Mouse (Mus musculus) 416B (cell line): ENCODE results near the gene Ncoa3.

Source experiments
- DNase-seq: peaks from one replicate; pipeline ENCODE4 v3.0.0; 2011; ENCODE audit warnings: low read depth

The Ncoa3 gene

GRCm38 (mm10) chr2:166102893-166103292 is 110.5 kb downstream of the Ncoa3 start:
- no peak for DNase-seq

GRCm38 (mm10) chr2:166105911-166106310 is 113.5 kb downstream of the Ncoa3 start:
- DNase-seq: no peak

GRCm38 (mm10) chr2:166106631-166107030 is 114.2 kb downstream of the Ncoa3 start:
- DNase-seq: no peak

DNA sequence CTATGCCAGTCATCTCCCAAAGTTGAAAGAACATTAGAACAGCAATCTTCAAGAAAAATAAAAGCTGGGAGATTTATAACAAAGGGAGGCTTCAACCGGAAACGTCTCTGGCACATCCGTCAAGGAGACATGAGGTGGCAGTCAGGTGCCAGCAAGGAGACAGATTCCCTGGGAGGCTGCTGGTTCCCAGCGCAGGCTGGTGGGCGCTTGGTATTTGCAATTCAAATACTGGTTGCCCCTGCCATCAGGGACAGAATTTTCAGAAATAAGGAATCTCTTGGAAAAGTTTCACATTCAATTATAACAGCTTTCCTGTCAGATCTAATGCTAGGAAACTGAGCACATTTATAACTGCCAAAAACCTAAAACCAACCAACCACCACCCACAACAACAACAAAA is 115.5 kb downstream of the Ncoa3 start:
- no peak for DNase-seq

DNA sequence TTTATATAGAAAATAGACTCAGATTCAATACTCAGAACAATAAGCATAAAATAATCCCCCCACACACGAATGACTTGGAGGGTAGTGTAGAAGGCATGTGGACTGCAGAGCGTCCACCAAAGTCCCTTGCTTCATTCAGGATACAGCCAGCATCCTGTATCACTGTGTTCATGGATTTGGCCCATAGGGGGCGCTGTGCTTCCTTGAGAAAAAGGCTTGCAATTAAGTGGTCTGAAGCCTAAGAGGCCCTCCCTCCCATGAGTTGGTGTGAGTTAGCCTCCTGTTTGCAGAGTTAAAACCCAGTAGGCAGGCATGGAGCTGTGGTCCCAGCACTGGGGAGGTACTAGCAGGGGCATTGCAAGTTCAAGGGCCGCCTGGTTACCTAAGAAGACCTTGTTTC is 115.9 kb downstream of the Ncoa3 start:
- DNase-seq: peak; percentile 81

- no peak for DNase-seq
Measured at GRCm38 (mm10) chr2:166110764-166111163, 118.3 kb downstream of the Ncoa3 start.

DNA sequence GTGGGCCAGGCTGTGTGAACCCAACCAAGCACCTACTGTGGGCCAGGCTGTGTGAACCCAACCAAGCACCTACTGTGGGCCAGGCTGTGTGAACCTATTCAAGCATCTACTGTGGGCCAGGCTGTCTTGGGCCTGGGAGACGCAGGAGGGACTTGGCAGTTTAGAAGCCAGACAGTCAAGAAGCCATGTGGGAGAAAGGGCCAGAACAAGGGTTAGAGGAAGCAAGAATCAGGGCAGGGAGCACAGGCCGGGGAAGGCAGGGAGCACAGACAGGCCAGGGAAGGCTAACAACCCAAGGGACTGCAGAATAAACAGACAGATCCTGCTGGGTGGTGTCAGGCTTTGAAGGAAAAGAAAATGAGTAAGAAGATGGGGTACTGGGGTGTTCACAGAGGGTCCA is 118.8 kb downstream of the Ncoa3 start:
- no peak for DNase-seq

GRCm38 (mm10) chr2:166111831-166112250 is 119.4 kb downstream of the Ncoa3 start:
- no peak for DNase-seq

DNA sequence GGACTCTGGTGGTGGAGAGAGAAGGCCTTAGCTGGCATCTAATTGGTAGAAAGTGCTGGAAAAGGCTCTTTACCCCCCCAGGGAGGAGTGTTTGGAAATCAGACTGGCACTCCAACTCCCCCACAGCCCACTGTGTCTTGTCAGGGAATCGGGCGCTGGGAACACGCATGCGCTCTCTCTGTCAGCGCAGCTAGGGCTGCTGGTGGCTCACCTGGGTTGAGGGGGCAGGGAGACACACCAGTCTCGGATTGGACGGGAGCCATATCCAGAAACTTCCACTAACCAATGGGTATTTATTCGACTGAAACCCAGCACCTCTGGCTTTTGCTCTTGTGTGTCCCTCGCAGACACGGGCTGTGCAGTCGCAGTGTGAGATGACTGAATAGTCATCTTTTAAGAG is 120.5 kb downstream of the Ncoa3 start:
- no peak for DNase-seq

- peak; percentile 34 for DNase-seq
Measured at GRCm38 (mm10) chr2:166115571-166116277, 123.3 kb downstream of the Ncoa3 start.

DNA sequence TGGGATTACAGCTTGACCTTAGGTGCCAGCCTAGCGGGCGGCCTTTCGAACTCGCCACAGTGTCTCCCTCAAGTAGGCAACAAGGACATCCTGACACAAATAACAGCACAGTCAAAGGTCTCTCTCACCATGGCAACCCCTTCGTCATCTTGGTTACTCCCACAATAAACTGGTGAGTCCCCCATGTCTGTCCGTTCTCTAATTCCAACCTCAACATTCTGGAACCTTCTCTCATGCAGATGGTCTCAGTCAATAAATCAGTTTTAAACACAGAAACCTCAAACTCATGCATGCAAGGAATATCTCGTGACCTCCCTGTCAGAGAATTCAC is 123.8 kb downstream of the Ncoa3 start:
- DNase-seq: no peak

GRCm38 (mm10) chr2:166116704-166117103 is 124.3 kb downstream of the Ncoa3 start:
- no peak for DNase-seq

- DNase-seq: no peak
Measured at GRCm38 (mm10) chr2:166119992-166120391, 127.6 kb downstream of the Ncoa3 start.

- DNase-seq: no peak
Measured at GRCm38 (mm10) chr2:166121681-166122355, 129.4 kb downstream of the Ncoa3 start.

GRCm38 (mm10) chr2:166122781-166123180 is 130.3 kb downstream of the Ncoa3 start:
- no peak for DNase-seq
